Mouse (Mus musculus): ENCODE results near the gene Idua. TPM values are rescaled to one million over a fixed set of nuclear protein-coding genes. Genes with fewer than 3 reads are reported as not detected.

Gene Idua
- polyA plus RNA-seq, 1 experiment from 2014 or later, result 11.8 TPM

GRCm38 (mm10) chr5:108647311-108647710 lies 12.8 kb upstream of the Idua start:
- Histone ChIP-seq H3K4me1 (no peaks in the 10 kb centered on the region), H3K36me3 (peaks cover 71% of the 10 kb centered on the region), H3K27ac (no peak overlapping the region), H3K9me3 (replicated peaks) (no peaks in the 10 kb centered on the region), H3K4me3 (no peak overlapping the region), H3K27me3 (ENCODE audit: low read depth, poor library complexity, severe bottlenecking) (no peaks in the 10 kb centered on the region)
- 91% methylated on average over 2 of the region's 2 CpGs for WGBS
- DNase-seq (ENCODE audit: low spot score), result peak; percentile 19

DNA sequence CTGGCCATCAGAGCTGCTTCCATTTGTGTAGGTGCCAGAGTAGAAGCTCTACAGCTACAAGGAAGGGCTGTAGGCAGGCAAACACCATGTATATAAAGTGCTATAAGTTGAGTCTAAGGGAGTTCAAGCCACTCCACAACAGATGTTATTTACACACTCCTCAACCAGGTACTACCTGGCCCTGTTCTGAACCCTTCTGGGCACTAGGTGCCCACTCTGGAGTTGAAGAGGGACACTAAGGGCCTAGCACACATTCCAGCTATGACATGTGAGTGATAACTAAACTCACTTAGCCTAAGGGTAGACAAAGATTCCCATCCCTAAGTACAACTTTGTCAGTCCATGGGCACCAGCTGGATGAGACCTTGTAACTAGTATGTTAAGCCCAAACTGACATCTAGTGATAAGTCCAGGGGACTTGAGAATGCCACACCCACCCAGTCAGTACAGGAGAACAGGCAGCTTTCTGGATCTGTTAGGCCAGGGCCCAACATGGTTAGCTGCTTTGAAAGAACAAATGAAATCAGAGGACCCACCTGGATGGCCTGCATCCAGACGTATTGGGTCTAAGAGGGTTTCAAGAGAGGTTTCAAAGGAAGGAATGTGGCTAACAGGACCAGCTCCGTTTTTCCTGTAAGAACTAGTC lies 12.2 kb upstream of the Idua start:
- Histone ChIP-seq H3K36me3 (peaks cover 78% of the 10 kb centered on the region), H3K27ac (no peak overlapping the region), H3K4me3 (no peak overlapping the region), H3K9me3 (replicated peaks) (no peaks in the 10 kb centered on the region), H3K27me3 (ENCODE audit: low read depth, poor library complexity, severe bottlenecking) (no peaks in the 10 kb centered on the region), H3K4me1 (no peaks in the 10 kb centered on the region)
- 89% methylated on average over 2 of the region's 2 CpGs for WGBS
- DNase-seq (ENCODE audit: low spot score), result peak; percentile 15

DNA sequence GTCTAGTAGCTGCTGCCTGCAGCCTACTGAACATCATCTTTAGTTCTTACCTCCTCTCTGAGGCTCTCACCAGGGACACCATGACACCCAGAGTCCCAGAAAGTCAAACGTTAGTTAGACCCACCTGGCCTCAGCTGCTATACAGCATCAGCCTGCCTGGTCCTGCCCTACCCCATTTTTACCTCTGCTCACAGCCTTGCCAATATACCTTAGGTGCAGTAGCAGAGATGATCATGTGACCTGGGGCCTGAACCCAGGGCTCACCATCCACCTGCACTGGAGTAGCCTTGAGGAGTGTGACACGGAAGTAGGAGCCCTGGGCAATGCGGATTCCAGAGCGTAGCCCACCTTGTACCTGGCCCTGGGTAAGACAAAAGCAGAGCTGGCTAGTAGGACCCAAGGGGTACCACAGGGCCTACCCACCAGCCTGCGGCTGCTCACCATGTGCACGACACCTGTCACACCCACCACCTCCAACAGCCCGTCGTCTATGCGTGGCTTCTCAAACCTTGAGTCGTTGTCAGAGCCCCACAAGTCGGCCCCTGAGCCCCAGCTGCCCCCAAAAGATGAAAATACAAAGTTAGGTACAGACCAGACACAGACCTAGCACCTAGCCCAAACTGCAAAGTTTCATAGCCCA lies 11.1 kb upstream of the Idua start:
- Histone ChIP-seq H3K27ac (no peak overlapping the region), H3K27me3 (ENCODE audit: low read depth, poor library complexity, severe bottlenecking) (no peaks in the 10 kb centered on the region), H3K9me3 (replicated peaks) (no peaks in the 10 kb centered on the region), H3K36me3 (peaks cover 88% of the 10 kb centered on the region), H3K4me1 (no peaks in the 10 kb centered on the region), H3K4me3 (no peak overlapping the region)
- peak; percentile 18 for DNase-seq (ENCODE audit: low spot score)
- WGBS, result 89% methylated on average over 11 of the region's 11 CpGs

GRCm38 (mm10) chr5:108650341-108650740 lies 9.8 kb upstream of the Idua start:
- WGBS, result 89% methylated on average over 7 of the region's 7 CpGs
- H3K4me1 ChIP-seq, result no peaks in the 10 kb centered on the region
- no peak overlapping the region for H3K27ac ChIP-seq
- peaks cover 93% of the 10 kb centered on the region for H3K36me3 ChIP-seq
- DNase-seq (ENCODE audit: low spot score), result no peak
- no peaks in the 10 kb centered on the region for H3K27me3 ChIP-seq (ENCODE audit: low read depth, poor library complexity, severe bottlenecking)
- H3K9me3 ChIP-seq (replicated peaks), result no peaks in the 10 kb centered on the region
- H3K4me3 ChIP-seq, result no peak overlapping the region

DNA sequence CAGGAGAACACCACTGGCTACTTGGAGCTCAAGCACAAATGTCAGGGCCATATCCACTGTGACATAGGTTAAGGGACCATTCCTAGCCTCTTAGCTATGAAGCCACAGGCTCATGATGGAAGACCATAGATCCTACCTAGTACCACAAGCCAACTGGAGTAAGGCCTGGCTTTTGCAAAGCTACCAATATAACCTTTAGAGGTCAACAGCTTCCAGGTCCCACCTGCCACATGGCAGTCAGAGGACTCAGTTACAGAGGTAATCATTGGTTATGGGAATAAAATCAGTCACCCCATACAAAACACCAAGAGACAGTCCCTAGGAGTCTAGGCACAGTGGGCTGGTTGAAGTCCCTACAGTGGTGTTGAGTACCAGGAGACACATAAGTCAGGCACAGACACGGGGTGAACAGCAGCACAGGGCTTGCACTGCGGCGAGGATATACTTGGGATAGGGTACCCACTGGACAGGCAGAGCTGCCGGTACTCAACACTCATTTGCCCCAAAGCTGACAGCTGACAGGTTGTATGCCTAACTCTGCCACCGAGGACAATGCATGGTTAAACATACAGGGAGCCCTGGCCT lies 8.9 kb upstream of the Idua start:
- H3K9me3 ChIP-seq (replicated peaks), result no peaks in the 10 kb centered on the region
- H3K36me3 ChIP-seq, result peaks cover 94% of the 10 kb centered on the region
- DNase-seq (ENCODE audit: low spot score), result no peak
- H3K4me1 ChIP-seq, result no peaks in the 10 kb centered on the region
- H3K4me3 ChIP-seq, result no peak overlapping the region
- 85% methylated on average over 5 of the region's 5 CpGs for WGBS
- H3K27ac ChIP-seq, result no peak overlapping the region
- H3K27me3 ChIP-seq (ENCODE audit: low read depth, poor library complexity, severe bottlenecking), result no peaks in the 10 kb centered on the region

- no peak for DNase-seq (ENCODE audit: low spot score)
- Histone ChIP-seq H3K4me1 (no peaks in the 10 kb centered on the region), H3K4me3 (no peak overlapping the region), H3K36me3 (peaks cover 94% of the 10 kb centered on the region), H3K9me3 (replicated peaks) (no peaks in the 10 kb centered on the region), H3K27me3 (ENCODE audit: low read depth, poor library complexity, severe bottlenecking) (no peaks in the 10 kb centered on the region), H3K27ac (no peak overlapping the region)
- 68% methylated on average over 1 of the region's 1 CpGs for WGBS
Observed at GRCm38 (mm10) chr5:108651823-108652222, 8.3 kb upstream of the Idua start.

DNA sequence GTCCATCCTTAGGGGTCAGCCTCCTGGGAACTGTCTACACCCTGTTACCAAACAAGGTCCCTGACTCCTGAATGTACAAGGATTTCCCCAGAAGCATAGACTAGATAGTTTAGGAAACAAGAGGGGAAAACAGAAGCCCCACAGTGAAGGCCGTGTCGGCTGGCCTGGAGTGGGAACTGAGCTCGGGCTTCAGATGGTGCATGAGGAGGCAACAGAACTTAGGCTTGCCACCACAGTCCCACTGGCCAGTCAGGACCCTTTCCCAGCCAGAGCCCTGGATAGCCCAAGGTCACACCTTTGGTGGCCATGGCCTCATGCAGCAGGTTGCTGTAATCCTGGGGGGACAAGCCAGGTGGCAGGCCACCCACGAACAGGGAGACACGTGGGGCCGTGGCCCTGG lies 6.8 kb upstream of the Idua start:
- 93% methylated on average over 6 of the region's 6 CpGs for WGBS
- H3K27me3 ChIP-seq (ENCODE audit: low read depth, poor library complexity, severe bottlenecking), result no peaks in the 10 kb centered on the region
- no peak for DNase-seq (ENCODE audit: low spot score)
- no peak overlapping the region for H3K27ac ChIP-seq
- H3K9me3 ChIP-seq (replicated peaks), result no peaks in the 10 kb centered on the region
- H3K4me1 ChIP-seq, result no peaks in the 10 kb centered on the region
- peaks cover 91% of the 10 kb centered on the region for H3K36me3 ChIP-seq
- H3K4me3 ChIP-seq, result no peak overlapping the region

DNA sequence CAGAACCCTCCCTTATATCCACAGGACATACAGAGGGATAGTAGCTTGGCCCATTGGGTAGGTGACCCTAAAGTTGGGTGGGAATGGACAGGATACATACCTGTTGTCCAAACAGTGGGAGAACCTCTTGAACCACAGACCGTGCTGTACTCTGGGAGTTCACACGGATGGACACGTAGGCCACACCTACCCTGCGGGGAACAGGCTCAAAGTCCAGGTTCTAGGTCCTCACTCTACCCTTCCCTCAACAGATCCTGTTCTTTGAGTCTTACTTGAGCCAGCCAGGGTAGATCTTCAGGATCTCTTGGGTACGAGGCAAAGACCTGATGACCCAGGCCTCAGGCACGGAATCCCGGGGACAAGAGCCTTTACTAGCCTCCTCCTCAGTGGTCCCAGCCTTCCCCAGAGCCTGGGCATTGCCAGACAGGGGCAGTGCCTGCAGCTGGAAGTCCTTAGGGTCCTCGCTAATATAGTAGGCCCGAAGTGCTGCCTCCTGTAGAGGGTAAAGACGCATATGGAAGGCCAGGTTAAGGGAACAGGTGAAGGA lies 5.6 kb upstream of the Idua start:
- no peak overlapping the region for H3K27ac ChIP-seq
- no peak for DNase-seq (ENCODE audit: low spot score)
- WGBS, result 93% methylated on average over 10 of the region's 10 CpGs
- no peak overlapping the region for H3K4me3 ChIP-seq
- H3K36me3 ChIP-seq, result peaks cover 80% of the 10 kb centered on the region
- H3K4me1 ChIP-seq, result peaks cover 5% of the 10 kb centered on the region
- no peaks in the 10 kb centered on the region for H3K27me3 ChIP-seq (ENCODE audit: low read depth, poor library complexity, severe bottlenecking)
- H3K9me3 ChIP-seq (replicated peaks), result no peaks in the 10 kb centered on the region

GRCm38 (mm10) chr5:108655381-108655780 lies 4.8 kb upstream of the Idua start:
- no peak for DNase-seq (ENCODE audit: low spot score)
- no peaks in the 10 kb centered on the region for H3K27me3 ChIP-seq (ENCODE audit: low read depth, poor library complexity, severe bottlenecking)
- H3K9me3 ChIP-seq (replicated peaks), result no peaks in the 10 kb centered on the region
- WGBS, result 97% methylated on average over 9 of the region's 9 CpGs
- no peak overlapping the region for H3K4me3 ChIP-seq
- H3K36me3 ChIP-seq, result peaks cover 71% of the 10 kb centered on the region
- H3K4me1 ChIP-seq, result peaks cover 13% of the 10 kb centered on the region
- no peak overlapping the region for H3K27ac ChIP-seq

DNA sequence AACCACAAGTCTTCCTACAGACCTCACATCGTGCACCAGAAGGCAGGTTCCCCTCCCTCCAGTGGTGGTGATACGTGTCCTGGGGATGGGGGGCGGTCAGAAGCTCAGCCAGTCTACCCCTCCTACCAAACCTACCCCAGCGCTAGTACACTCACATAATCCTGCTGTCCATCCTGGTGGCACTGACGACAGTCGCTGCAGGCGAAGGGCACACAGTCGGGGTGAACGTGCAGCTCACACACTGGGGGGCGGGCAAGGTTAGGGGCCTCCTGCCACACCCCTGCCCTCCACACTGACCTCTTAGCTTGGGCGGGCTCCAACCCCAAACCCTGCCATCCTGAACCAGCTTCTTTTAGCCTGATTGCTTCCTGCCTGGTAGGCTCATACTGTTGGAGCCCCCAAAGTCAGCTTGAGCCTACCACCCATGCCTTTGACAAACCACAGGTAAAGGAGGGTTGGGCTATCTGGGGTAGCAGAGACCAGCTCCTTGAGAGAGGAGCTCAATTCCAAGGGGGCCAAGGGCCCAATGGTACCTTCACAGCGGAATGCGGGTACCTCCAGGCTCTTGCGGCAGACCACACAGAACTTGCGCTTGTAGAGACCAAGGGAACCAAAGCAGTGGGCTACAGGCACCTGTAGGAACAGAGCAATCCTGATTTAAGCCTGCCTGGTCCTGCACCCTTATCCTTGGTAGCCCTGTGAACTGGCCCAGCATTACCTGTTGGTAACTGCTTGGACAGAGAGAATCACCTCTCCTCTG lies 4.1 kb upstream of the Idua start:
- Histone ChIP-seq H3K9me3 (replicated peaks) (no peaks in the 10 kb centered on the region), H3K27me3 (ENCODE audit: low read depth, poor library complexity, severe bottlenecking) (no peaks in the 10 kb centered on the region), H3K36me3 (peaks cover 66% of the 10 kb centered on the region), H3K27ac (no peak overlapping the region), H3K4me3 (no peak overlapping the region), H3K4me1 (peaks cover 18% of the 10 kb centered on the region)
- DNase-seq (ENCODE audit: low spot score), result no peak
- 96% methylated on average over 15 of the region's 15 CpGs for WGBS

DNA sequence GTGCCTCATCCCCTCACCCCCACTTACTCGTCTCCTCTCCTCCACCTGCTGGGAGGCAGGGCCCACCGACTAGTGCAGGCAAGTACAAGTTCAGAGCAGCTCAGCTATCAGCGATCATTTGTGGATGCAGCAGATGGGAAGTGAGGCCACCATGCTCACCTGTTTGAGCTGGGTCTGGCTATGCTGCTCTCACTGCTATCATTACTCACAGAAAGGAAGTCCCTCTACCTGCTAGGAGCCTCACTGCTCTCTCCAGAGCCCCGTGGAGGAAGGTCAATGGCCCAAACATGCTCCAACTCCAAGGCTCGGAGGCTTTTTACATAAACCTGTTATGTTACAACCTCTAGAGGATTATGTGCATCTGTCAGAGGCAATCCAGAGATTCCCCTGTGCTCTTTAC lies 2.7 kb upstream of the Idua start:
- no peaks in the 10 kb centered on the region for H3K27me3 ChIP-seq (ENCODE audit: low read depth, poor library complexity, severe bottlenecking)
- H3K4me1 ChIP-seq, result peaks cover 18% of the 10 kb centered on the region
- no peak overlapping the region for H3K27ac ChIP-seq
- no peak overlapping the region for H3K4me3 ChIP-seq
- DNase-seq (ENCODE audit: low spot score), result no peak
- peaks cover 56% of the 10 kb centered on the region for H3K36me3 ChIP-seq
- H3K9me3 ChIP-seq (replicated peaks), result no peaks in the 10 kb centered on the region
- 82% methylated on average over 5 of the region's 5 CpGs for WGBS

GRCm38 (mm10) chr5:108658611-108659010 lies 1.5 kb upstream of the Idua start:
- WGBS, result 93% methylated on average over 1 of the region's 1 CpGs

More at GRCm38 (mm10) chr5:108658611-108659010, 1.5 kb upstream of the Idua start:
- Histone ChIP-seq H3K4me1 (peaks cover 18% of the 10 kb centered on the region), H3K4me3 (no peak overlapping the region), H3K36me3 (peaks cover 44% of the 10 kb centered on the region), H3K27ac (no peak overlapping the region), H3K9me3 (replicated peaks) (no peaks in the 10 kb centered on the region), H3K27me3 (ENCODE audit: low read depth, poor library complexity, severe bottlenecking) (0 out of 2 replicates have a peak, but pooled peaks cover 3% of the 10 kb centered on the region)
- no peak for DNase-seq (ENCODE audit: low spot score)

All from limb, embryonic 10.5 days (tissue).